Mouse (Mus musculus): ENCODE data around the gene Ifnar2. TPM values are rescaled to one million over a fixed set of nuclear protein-coding genes. Genes with fewer than 3 reads are reported as not detected.

Gene Ifnar2
- 41.9 TPM for total RNA-seq (2023)

GRCm38 (mm10) chr16:91372577-91373472 is at the start of gene Ifnar2:
Gene Ifnar2 (plus strand): TSS chr16:91372783.

GRCm38 (mm10) chr16:91391421-91391820 is 18.8 kb downstream of the Ifnar2 start, which contains the start of gene Gm21970:
Gene Gm21970 (plus strand): TSS chr16:91391721.

GRCm38 (mm10) chr16:91405640-91406584 is 33.3 kb downstream of the Ifnar2 start, which contains the start of gene Il10rb:
Gene Il10rb (plus strand): TSS chr16:91406164.

Other genes starting within 250 kb of the Ifnar2 start
- not detected for gene Olig2, start 147.3 kb upstream of the Ifnar2 start, total RNA-seq (2023)
- gene Olig1, start 103.0 kb upstream of the Ifnar2 start, total RNA-seq (2023) = not detected
- gene Gm21970, start 18.9 kb downstream of the Ifnar2 start, total RNA-seq (2023) = not detected
- 37.4 TPM for gene Il10rb, start 33.4 kb downstream of the Ifnar2 start, total RNA-seq (2023)
- gene Ifnar1, start 112.5 kb downstream of the Ifnar2 start, total RNA-seq (2023) = 155 TPM
- gene Ifngr2, start 174.3 kb downstream of the Ifnar2 start, total RNA-seq (2023) = 222 TPM
- 25.0 TPM for gene Tmem50b, start 225.0 kb downstream of the Ifnar2 start, total RNA-seq (2023)
- gene Dnajc28, start 246.2 kb downstream of the Ifnar2 start, total RNA-seq (2023) = 0.44 TPM

All from CD4-positive naive resting alpha-beta T cell, adult 76 days (primary cell).